In the genomic region with DNA sequence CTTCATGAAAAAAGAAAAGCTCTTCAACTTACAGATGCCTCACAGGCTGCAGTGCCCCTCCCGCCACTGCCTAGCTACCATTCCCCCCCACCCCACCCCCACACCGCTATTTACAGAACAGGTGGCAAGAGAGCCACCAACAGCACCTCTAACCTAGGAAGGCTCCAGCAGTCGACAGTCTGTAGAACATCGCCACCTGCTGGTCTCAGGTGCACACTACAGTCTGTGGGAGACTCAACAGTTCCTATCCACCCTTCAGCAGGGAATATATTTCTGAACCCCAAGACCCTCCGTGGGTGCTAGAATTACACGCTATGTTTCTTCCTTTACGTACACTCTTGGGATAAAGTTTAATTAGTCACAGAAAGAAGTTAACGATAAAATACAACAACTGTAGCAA, we compare ENCODE assay signal across 8 mouse cellular contexts.
DNase-seq lines count a peak whose midpoint lies in the region; ATAC-seq and TF ChIP-seq lines count a peak whose summit lies in the region.

No protein-coding gene starts in this region.

- H3K4me1 ChIP-seq in bone marrow, adult 2 months (ENCODE audit: control insufficient read depth, insufficient read depth, low read length): no peaks in the 10 kb centered on the region
- H3K4me1 ChIP-seq in embryonic facial prominence, embryonic 14.5 days (ENCODE audit: control insufficient read depth, insufficient read depth, low read length): no peaks in the 10 kb centered on the region

- H3K36me3 ChIP-seq in C2C12 (ENCODE audit: control insufficient read depth, insufficient read depth): no peaks in the 10 kb centered on the region
- no peaks in the 10 kb centered on the region for H3K36me3 ChIP-seq in embryonic facial prominence, embryonic 14.5 days (ENCODE audit: control insufficient read depth, insufficient read depth, low read length)

- H3K79me3 ChIP-seq in C2C12 (ENCODE audit: low read depth): no peaks in the 10 kb centered on the region

- DNase-seq in cerebellum, adult 11 months: peak; percentile 62
- peak; percentile 81 for DNase-seq in embryonic facial prominence, embryonic 14.5 days (ENCODE audit: low spot score)
- peak; percentile 83 for DNase-seq in induced T-regulatory cell, adult 2 months (ENCODE audit: low read depth)
- DNase-seq in lung, postnatal 10 days: peak; percentile 77
- peak; percentile 81 to 85 for DNase-seq in right cerebral cortex, postnatal 10 days (ENCODE audit: low spot score in 2 of 2)

- no peak overlapping the region for H3K9ac ChIP-seq in embryonic facial prominence, embryonic 14.5 days (ENCODE audit: low read depth, low read length)

- no peaks in the 10 kb centered on the region for H3K9me3 ChIP-seq in embryonic facial prominence, embryonic 14.5 days (ENCODE audit: control insufficient read depth, low read length)

- H3K27ac ChIP-seq in bone marrow, adult 2 months (ENCODE audit: control insufficient read depth, insufficient read depth, low read depth, low read length, poor library complexity): no peak overlapping the region
- H3K27ac ChIP-seq in embryonic facial prominence, embryonic 14.5 days (replicated peaks; ENCODE audit: low read depth, low read length): no peak overlapping the region

- no peak for TF ChIP-seq POLR2A in bone marrow, adult 2 months (IDR thresholded peaks at IDR 0.05; ENCODE audit: borderline replicate concordance, control insufficient read depth, low read depth, low read length)

- no peaks in the 10 kb centered on the region for H3K79me2 ChIP-seq in C2C12 (ENCODE audit: control insufficient read depth, insufficient read depth)

- peaks cover 4% of the 10 kb centered on the region for H3K27me3 ChIP-seq in C2C12 (ENCODE audit: control insufficient read depth, insufficient read depth, insufficient read length)
- H3K27me3 ChIP-seq in embryonic facial prominence, embryonic 14.5 days (replicated peaks; ENCODE audit: control insufficient read depth, insufficient read depth, low read length): no peaks in the 10 kb centered on the region

- no peak for ATAC-seq in cerebellum, adult (ENCODE audit: insufficient number of reproducible peaks, low FRiP score, low TSS enrichment)
- ATAC-seq in embryonic facial prominence, embryonic 14.5 days (ENCODE audit: low read depth): no peak; the same call in 1 of the 2 replicates

- no peak overlapping the region for H3K4me2 ChIP-seq in embryonic facial prominence, embryonic 14.5 days (ENCODE audit: low read depth, low read length)

- H3ac ChIP-seq in C2C12 (ENCODE audit: control insufficient read depth, insufficient read length, low read depth): no peak overlapping the region

- no peak overlapping the region for H3K4me3 ChIP-seq in C2C12 (ENCODE audit: insufficient read depth, poor library complexity, severe bottlenecking)
- H3K4me3 ChIP-seq in bone marrow, adult 2 months (replicated peaks; ENCODE audit: control insufficient read depth, low read depth, low read length): no peak overlapping the region
- H3K4me3 ChIP-seq in embryonic facial prominence, embryonic 14.5 days (ENCODE audit: low read depth, low read length): no peak overlapping the region

- 12% methylated on average over 8 of the region's 8 CpGs for WGBS in bone marrow, adult 2 months
- 16% methylated on average over 8 of the region's 8 CpGs for WGBS in embryonic facial prominence, embryonic 14.5 days

- TF ChIP-seq CTCF in C2C12 (IDR thresholded peaks at IDR 0.05; ENCODE audit: control insufficient read depth, insufficient read depth, insufficient read length): peak; percentile 78
- TF ChIP-seq CTCF in bone marrow, adult 2 months (IDR thresholded peaks at IDR 0.05; ENCODE audit: control insufficient read depth, insufficient read depth, low read length): peak; percentile 95

TF ChIP-seq in C2C12, 6 proteins besides CTCF, POLR2A, EP300 and RAD21:
- TF ChIP-seq MAX (IDR thresholded peaks at IDR 0.05) (no peak), MYOD1 (IDR thresholded peaks at IDR 0.05; ENCODE audit: control insufficient read depth, insufficient read length, low read depth) (no peak), CEBPB (IDR thresholded peaks at IDR 0.05; ENCODE audit: low read depth) (no peak), USF1 (IDR thresholded peaks at IDR 0.05; ENCODE audit: low read depth) (no peak), FOSL1 (IDR thresholded peaks at IDR 0.05; ENCODE audit: insufficient read depth, low read length, poor library complexity, severe bottlenecking) (no peak), MYOG (IDR thresholded peaks at IDR 0.05; ENCODE audit: control insufficient read depth, extremely low read depth, insufficient read length) (no peak)
